Mouse (Mus musculus): ENCODE data around the gene Cirbp.

DNA sequence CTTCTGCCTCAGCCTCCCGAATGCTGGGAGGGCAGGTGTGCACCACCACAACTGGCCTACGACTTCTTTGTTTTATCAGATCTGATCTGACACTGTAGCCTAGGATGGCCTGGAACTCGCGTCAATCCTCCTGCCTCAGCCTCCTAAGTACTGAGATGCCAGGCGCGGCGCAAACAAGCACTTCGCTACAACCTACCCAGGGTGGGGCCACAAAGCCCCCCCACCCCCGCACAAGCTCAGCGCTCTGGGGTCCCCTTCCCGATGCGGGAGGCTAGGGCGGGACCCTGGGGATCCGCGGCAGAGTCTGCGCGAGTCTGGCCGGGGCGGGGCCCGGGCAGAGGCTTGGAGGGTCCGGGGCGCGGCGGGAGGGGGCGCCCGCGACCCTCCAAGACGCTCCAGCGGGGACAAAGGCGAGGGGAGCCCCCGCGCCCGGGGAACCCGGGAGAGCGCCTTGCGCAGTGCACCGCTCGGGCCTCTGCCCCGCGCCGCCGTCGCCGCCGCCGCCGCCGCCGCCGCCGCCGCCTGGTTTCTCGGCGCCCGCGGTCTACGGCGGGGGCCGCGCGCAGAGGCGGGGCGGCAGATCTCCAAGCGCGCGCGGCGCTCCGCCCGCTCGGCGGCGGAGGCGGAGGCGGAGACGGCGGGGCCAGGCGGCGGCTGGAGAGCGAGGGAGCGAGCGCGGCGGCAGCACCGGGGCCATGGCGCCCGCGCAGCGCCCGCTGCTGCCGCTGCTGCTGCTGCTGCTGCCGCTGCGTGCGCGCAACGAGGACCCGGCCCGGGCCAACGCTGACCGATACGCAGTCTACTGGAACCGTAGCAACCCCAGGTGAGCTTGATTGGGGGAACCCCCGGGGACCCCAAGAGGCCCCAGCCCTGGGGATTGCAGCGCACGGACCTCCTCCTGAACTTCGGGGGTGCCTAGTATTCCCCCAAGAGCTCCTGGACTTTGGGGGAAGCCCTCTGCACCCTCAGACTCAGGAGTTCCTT lies 13.6 kb downstream of the Cirbp start, which contains the start of gene Efna2:
- TF ChIP-seq CTCF (IDR thresholded peaks at IDR 0.05; ENCODE audit: borderline replicate concordance, control insufficient read depth, extremely low read depth, insufficient read depth, low read length, poor library complexity) (no peak), POLR2A (IDR thresholded peaks at IDR 0.05; ENCODE audit: control insufficient read depth, extremely low read depth, insufficient read depth, low read length, poor library complexity) (no peak)
